Mouse (Mus musculus) gastrocnemius, adult 18-20 months (tissue): ENCODE measurements around the gene Ifitm5. TPM values are rescaled to one million over a fixed set of nuclear protein-coding genes. Genes with fewer than 3 reads are reported as not detected.

ENCODE experiments used
- DNase-seq: peaks from one replicate; pipeline ENCODE4 v3.0.0; 2021; ENCODE audit warnings: low spot score
- total RNA-seq, 2 experiments: library from RNA; stranded (reverse); gene quantifications; 2 replicates each; pipeline ENCODE4 v1.2.3; 2021

Gene Ifitm5
- total RNA-seq, 2 experiments from 2014 or later = not detected

GRCm38 (mm10) chr7:140902036-140902875 is 47.8 kb downstream of the Ifitm5 start:
- peak; percentile 80 for DNase-seq

- DNase-seq = peak; percentile 80
These were observed 49.9 kb downstream of the Ifitm5 start, which contains the start of gene Cox8b for GRCm38 (mm10) chr7:140900220-140900619. Gene Cox8b (minus strand): TSS chr7:140900446.

- peak; percentile 15 for DNase-seq
These were observed 51.0 kb downstream of the Ifitm5 start for GRCm38 (mm10) chr7:140899121-140899520.

Other genes starting within 250 kb of the Ifitm5 start
- gene Cyp2e1, start 186.6 kb downstream of the Ifitm5 start, total RNA-seq = 10 to 100 TPM; 12.1 to 13.7 TPM
- gene Syce1, start 162.4 kb downstream of the Ifitm5 start, total RNA-seq = not detected
- gene Zfp941, start 128.1 kb downstream of the Ifitm5 start, total RNA-seq = not detected
- not detected for gene Urah, start 115.3 kb downstream of the Ifitm5 start, total RNA-seq
- not detected for gene Scgb1c1, start 104.7 kb downstream of the Ifitm5 start, total RNA-seq
- gene Odf3, start 102.5 kb downstream of the Ifitm5 start, total RNA-seq = not detected
- gene Gm45785, start 94.0 kb downstream of the Ifitm5 start, total RNA-seq = not detected
- gene Ric8a, start 93.3 kb downstream of the Ifitm5 start, total RNA-seq = 10 to 100 TPM; 11.9 to 13.7 TPM
- gene Bet1l, start 92.7 kb downstream of the Ifitm5 start, total RNA-seq = 1 to 10 TPM; 5.0 to 6.1 TPM
- 10 to 100 TPM; 83.0 to 87.8 TPM for gene Psmd13, start 68.3 kb downstream of the Ifitm5 start, total RNA-seq
- gene Sirt3, start 68.0 kb downstream of the Ifitm5 start, total RNA-seq = 10 to 100 TPM; 22.5 to 25.5 TPM
- 1,000 to 10,000 TPM; 2,037 to 2,233 TPM for gene Cox8b, start 49.8 kb downstream of the Ifitm5 start, total RNA-seq
- gene Nlrp6, start 29.4 kb downstream of the Ifitm5 start, total RNA-seq = not detected
- 1 to 10 TPM; 2.2 to 3.4 TPM for gene Pgghg, start 8.9 kb downstream of the Ifitm5 start, total RNA-seq
- not detected for gene Gm45717, start 5.6 kb upstream of the Ifitm5 start, total RNA-seq
- 10 to 100 TPM; 44.8 to 64.4 TPM for gene Ifitm2, start 5.7 kb upstream of the Ifitm5 start, total RNA-seq
- 1 to 10 TPM in 1 of 2 experiments, under 1 TPM in 1; 0.97 to 1.3 TPM for gene Ifitm1, start 16.9 kb upstream of the Ifitm5 start, total RNA-seq
- 10 to 100 TPM; 32.8 to 49.0 TPM for gene Ifitm3, start 60.5 kb upstream of the Ifitm5 start, total RNA-seq
- gene Ifitm6, start 67.6 kb upstream of the Ifitm5 start, total RNA-seq = not detected
- not detected for gene Gm17387, start 78.8 kb upstream of the Ifitm5 start, total RNA-seq
- gene B4galnt4, start 110.8 kb upstream of the Ifitm5 start, total RNA-seq = not detected
- gene Pkp3, start 127.9 kb upstream of the Ifitm5 start, total RNA-seq = not detected
- gene Sigirr, start 150.3 kb upstream of the Ifitm5 start, total RNA-seq = 1 to 10 TPM; 1.1 to 2.9 TPM
- gene Ano9, start 167.5 kb upstream of the Ifitm5 start, total RNA-seq = not detected
- 10 to 100 TPM; 20.2 to 21.1 TPM for gene Ptdss2, start 172.1 kb upstream of the Ifitm5 start, total RNA-seq
- 10 to 100 TPM; 49.3 to 52.9 TPM for gene Rnh1, start 222.6 kb upstream of the Ifitm5 start, total RNA-seq
- 100 to 1,000 TPM; 109 to 117 TPM for gene Hras, start 243.7 kb upstream of the Ifitm5 start, total RNA-seq
- gene Lrrc56, start 243.9 kb upstream of the Ifitm5 start, total RNA-seq = 1 to 10 TPM; 1.6 to 1.7 TPM